Mouse (Mus musculus): Measurements from ENCODE around the gene Coq8b. TPM values are rescaled to one million over a fixed set of nuclear protein-coding genes. Genes with fewer than 3 reads are reported as not detected.
A peak's percentile ranks its signal among the peaks of the same experiment; 100 is the strongest.

The Coq8b gene
- polyA plus RNA-seq, 1 experiment from 2014 or later = 15.1 TPM

DNA sequence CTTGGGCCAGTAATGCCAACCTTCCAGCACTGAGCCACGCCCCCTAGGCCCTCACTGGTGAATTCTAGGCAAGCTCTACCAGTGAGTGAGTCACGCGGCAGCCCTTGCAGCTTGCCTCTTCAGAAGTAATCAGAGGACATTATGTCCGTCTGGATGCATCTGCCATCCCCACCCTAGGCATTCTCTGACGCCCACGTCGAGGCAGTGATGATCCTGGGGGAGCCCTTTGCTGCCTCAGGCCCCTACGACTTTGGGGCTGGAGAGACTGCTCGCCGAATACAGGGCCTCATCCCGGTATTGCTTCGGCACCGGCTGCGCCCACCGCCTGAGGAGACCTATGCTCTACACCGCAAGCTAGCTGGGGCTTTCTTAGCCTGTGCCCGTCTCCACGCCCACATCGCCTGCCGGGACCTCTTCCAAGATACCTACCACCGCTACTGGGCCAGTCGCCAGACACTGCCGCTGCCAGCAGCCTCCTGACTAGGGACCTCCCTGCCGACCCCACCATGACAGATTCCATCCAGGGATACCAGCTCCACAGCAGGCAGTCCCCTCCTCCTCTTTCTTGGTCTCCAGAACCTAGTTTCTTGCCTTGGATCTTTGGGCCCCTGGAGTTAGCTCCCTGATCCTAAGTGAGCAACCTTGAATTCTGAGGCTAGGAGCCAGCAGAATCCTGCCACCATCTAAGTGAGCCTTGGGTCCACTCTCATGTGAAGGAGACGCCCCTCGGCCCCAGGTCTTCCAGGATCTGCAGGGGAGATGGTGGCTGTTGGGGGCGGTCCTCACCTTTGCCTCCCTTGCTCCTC lies 24.4 kb downstream of the Coq8b start:
- Histone ChIP-seq H3K9me3 (ENCODE audit: control insufficient read depth, low read length) (no peaks in the 10 kb centered on the region), H3K36me3 (ENCODE audit: control insufficient read depth, insufficient read depth, low read length) (no peaks in the 10 kb centered on the region), H3K4me2 (ENCODE audit: low read depth, low read length, severe bottlenecking) (peak overlapping the region; percentile 83), H3K4me3 (ENCODE audit: low read depth, low read length) (peak overlapping the region; percentile 8; the same call in 1 of the 2 replicates), H3K27ac (ENCODE audit: low read depth, low read length) (peak overlapping the region; percentile 58), H3K9ac (ENCODE audit: low read length) (peak overlapping the region; percentile 14), H3K27me3 (ENCODE audit: control insufficient read depth, insufficient read depth, low read length) (no peaks in the 10 kb centered on the region), H3K4me1 (replicated peaks; ENCODE audit: control insufficient read depth, insufficient read depth, low read length) (peaks cover 16% of the 10 kb centered on the region; the same call in 1 of the 2 replicates)
- peak; percentile 65 for DNase-seq (ENCODE audit: low spot score)
- ATAC-seq (replicated peaks; ENCODE audit: low FRiP score) = peak; percentile 34
- 15% methylated on average over 27 of the region's 27 CpGs for WGBS

DNA sequence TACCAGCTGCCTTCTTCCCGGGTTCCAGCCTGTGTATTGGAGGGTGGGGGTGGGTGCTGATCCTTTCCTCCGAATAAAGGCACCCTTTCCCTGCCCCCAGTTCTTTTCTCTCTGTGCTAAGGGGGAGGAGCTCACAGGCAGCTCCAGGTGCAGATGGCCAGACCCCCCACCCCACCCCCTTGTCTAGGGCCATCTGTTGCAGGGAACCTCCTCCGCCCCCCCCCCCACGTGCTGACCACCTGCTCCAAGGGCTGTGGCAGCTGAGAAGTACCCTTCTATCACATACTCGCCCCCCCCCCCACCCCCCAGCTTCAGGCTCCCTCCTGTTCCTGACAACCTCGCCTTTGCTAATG lies 25.0 kb downstream of the Coq8b start:
- ATAC-seq (replicated peaks; ENCODE audit: low FRiP score) (no peak; the same call in 1 of the 2 replicates), DNase-seq (ENCODE audit: low spot score) (peak; percentile 81)
- peaks cover 16% of the 10 kb centered on the region; the same call in 1 of the 2 replicates for H3K4me1 ChIP-seq (replicated peaks; ENCODE audit: control insufficient read depth, insufficient read depth, low read length)
- H3K27ac ChIP-seq (ENCODE audit: low read depth, low read length) = peak overlapping the region; percentile 58
- peak overlapping the region; percentile 84; the same call in 1 of the 2 replicates for H3K4me3 ChIP-seq (ENCODE audit: low read depth, low read length)
- peak overlapping the region; percentile 14 for H3K9ac ChIP-seq (ENCODE audit: low read length)
- peak overlapping the region; percentile 83 for H3K4me2 ChIP-seq (ENCODE audit: low read depth, low read length, severe bottlenecking)
- 0% methylated on average over 5 of the region's 6 CpGs for WGBS
- H3K36me3 ChIP-seq (ENCODE audit: control insufficient read depth, insufficient read depth, low read length) = no peaks in the 10 kb centered on the region; the same call in 1 of the 2 replicates
- H3K9me3 ChIP-seq (ENCODE audit: control insufficient read depth, low read length) = no peaks in the 10 kb centered on the region
- no peaks in the 10 kb centered on the region for H3K27me3 ChIP-seq (ENCODE audit: control insufficient read depth, insufficient read depth, low read length)

DNA sequence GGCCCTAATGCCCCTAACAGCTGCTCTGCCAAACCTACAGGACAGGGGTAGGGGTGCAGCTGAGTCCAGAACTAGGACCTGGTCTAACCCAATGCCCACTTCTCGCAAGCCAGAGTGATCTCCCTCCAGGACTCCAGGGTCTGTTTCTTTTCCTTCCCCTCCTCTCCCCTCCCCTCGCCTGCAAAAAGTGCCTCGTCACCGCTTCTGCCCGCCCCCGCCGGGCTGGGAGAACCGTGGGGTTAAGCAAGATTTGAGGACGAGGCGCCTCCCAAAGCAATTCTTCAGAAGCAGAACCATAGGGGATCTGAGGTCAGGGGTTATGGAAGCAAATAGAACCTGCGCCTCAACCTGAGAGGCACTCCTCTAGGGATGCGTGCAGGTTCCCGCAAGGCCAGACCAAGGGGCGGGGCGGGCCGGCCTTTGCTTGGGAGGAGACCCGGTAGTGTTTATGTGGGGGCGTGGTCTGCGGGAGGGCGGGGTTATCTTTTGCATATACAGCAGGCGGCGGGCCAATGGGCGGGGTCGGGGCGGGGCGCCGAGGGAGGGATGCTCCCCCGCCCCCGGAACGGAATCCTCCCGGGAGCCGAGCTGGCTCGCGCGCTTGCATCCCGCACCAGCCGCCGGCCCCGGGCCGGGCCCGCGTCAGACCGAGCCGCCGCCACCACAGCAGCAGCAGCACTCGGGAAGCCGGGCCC lies 25.5 kb downstream of the Coq8b start, which contains the start of gene Numbl:
Gene Numbl, plus strand, starts transcription at position 229 of the 695 bp plus-strand sequence.
- Histone ChIP-seq H3K27ac (ENCODE audit: low read depth, low read length) (peak within 1 kb of the TSS; percentile 76), H3K4me3 (ENCODE audit: low read depth, low read length) (peak within 1 kb of the TSS; percentile 84), H3K4me1 (replicated peaks; ENCODE audit: control insufficient read depth, insufficient read depth, low read length) (peaks cover 16% of the 10 kb centered on the region; the same call in 1 of the 2 replicates), H3K9me3 (ENCODE audit: control insufficient read depth, low read length) (no peaks in the 10 kb centered on the region), H3K9ac (ENCODE audit: low read length) (peak within 1 kb of the TSS; percentile 81), H3K36me3 (ENCODE audit: control insufficient read depth, insufficient read depth, low read length) (no peaks in the 10 kb centered on the region; the same call in 1 of the 2 replicates), H3K27me3 (ENCODE audit: control insufficient read depth, insufficient read depth, low read length) (no peaks in the 10 kb centered on the region), H3K4me2 (ENCODE audit: low read depth, low read length, severe bottlenecking) (peak within 1 kb of the TSS; percentile 83)
- DNase-seq (ENCODE audit: low spot score) (peak; percentile 99), ATAC-seq (replicated peaks; ENCODE audit: low FRiP score) (peak; percentile 87)
- under 1% methylated on average over 34 of the region's 47 CpGs for WGBS

DNA sequence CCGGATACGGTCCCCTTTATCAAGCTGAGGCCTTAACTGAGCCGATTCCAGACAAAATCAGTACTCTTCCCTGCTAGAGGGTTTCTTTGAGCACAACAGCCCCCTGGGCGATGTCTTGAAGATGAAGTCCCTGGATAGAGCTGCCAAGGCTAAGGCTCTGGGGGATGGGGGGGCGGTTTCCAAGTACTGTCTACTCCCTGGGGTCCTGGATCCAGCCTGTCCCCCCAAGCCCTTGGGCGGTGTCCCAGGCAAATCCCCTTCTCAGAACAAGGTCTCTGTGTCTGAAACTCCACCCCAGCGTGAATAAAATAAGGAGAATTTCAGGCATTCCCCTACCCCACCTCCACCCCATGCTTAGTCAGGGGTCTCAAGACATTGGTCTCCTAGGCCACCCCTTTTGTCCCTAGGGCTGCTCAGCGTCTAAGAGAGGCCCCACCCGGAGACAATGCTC lies 26.5 kb downstream of the Coq8b start:
- 2% methylated on average over 9 of the region's 9 CpGs for WGBS
- peak overlapping the region; percentile 81 for H3K9ac ChIP-seq (ENCODE audit: low read length)
- H3K27ac ChIP-seq (ENCODE audit: low read depth, low read length) = peak overlapping the region; percentile 76
- H3K36me3 ChIP-seq (ENCODE audit: control insufficient read depth, insufficient read depth, low read length) = no peaks in the 10 kb centered on the region; the same call in 1 of the 2 replicates
- DNase-seq (ENCODE audit: low spot score) (peak; percentile 63), ATAC-seq (replicated peaks; ENCODE audit: low FRiP score) (peak; percentile 11; the same call in 1 of the 2 replicates)
- peak overlapping the region; percentile 83 for H3K4me2 ChIP-seq (ENCODE audit: low read depth, low read length, severe bottlenecking)
- peaks cover 16% of the 10 kb centered on the region; the same call in 1 of the 2 replicates for H3K4me1 ChIP-seq (replicated peaks; ENCODE audit: control insufficient read depth, insufficient read depth, low read length)
- H3K27me3 ChIP-seq (ENCODE audit: control insufficient read depth, insufficient read depth, low read length) = no peaks in the 10 kb centered on the region
- no peaks in the 10 kb centered on the region for H3K9me3 ChIP-seq (ENCODE audit: control insufficient read depth, low read length)
- H3K4me3 ChIP-seq (ENCODE audit: low read depth, low read length) = peak overlapping the region; percentile 84

DNA sequence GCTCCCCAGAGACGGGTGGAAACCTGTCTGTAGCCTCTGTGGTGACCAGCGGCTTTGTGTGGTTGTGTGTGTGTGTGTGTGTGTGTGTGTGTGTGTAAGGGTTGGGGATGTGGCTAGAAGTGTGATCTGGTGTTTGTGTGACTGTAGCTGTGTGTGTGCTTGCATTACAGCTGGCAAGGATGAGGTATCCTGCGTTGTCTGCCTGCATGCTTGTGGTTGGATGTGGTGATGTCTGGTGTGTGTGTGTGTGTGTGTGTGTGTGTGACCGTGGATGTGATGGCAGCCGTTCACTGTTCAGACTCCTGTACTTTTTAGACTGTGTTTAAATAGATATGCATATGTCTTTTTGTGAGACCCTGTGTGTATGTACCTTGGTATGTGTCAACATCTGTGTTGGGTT lies 26.9 kb downstream of the Coq8b start:
- Histone ChIP-seq H3K4me1 (replicated peaks; ENCODE audit: control insufficient read depth, insufficient read depth, low read length) (peaks cover 16% of the 10 kb centered on the region; the same call in 1 of the 2 replicates), H3K4me2 (ENCODE audit: low read depth, low read length, severe bottlenecking) (peak overlapping the region; percentile 83), H3K27ac (ENCODE audit: low read depth, low read length) (0 out of 2 replicates have a peak overlapping the region, but pooled peaks have one; percentile 76), H3K9me3 (ENCODE audit: control insufficient read depth, low read length) (no peaks in the 10 kb centered on the region), H3K27me3 (ENCODE audit: control insufficient read depth, insufficient read depth, low read length) (no peaks in the 10 kb centered on the region), H3K36me3 (ENCODE audit: control insufficient read depth, insufficient read depth, low read length) (no peaks in the 10 kb centered on the region; the same call in 1 of the 2 replicates), H3K4me3 (ENCODE audit: low read depth, low read length) (peak overlapping the region; percentile 84), H3K9ac (ENCODE audit: low read length) (peak overlapping the region; percentile 81)
- 43% methylated on average over 5 of the region's 5 CpGs for WGBS
- DNase-seq (ENCODE audit: low spot score) (no peak), ATAC-seq (replicated peaks; ENCODE audit: low FRiP score) (no peak)

DNA sequence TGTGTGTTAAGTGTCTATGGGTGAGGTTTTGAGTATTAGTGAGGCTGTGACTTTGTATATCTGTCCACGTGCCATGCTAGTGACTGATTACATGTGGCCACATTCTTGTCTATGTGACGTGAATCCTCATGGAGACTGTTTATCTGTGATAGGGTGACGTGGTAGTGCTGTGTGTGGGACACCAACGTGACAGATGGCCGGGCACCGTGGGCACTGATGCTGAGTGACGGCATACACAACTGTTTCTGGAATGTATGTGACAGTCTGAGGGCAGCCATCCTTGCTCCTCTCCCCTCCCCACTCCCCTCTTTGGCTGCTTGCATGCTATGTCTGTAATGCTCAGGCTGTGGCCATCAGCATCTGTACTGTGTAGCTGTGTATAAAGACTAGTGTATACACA lies 28.0 kb downstream of the Coq8b start:
- no peak overlapping the region; the same call in 1 of the 2 replicates for H3K9ac ChIP-seq (ENCODE audit: low read length)
- no peaks in the 10 kb centered on the region for H3K9me3 ChIP-seq (ENCODE audit: control insufficient read depth, low read length)
- no peak for ATAC-seq (replicated peaks; ENCODE audit: low FRiP score)

DNA sequence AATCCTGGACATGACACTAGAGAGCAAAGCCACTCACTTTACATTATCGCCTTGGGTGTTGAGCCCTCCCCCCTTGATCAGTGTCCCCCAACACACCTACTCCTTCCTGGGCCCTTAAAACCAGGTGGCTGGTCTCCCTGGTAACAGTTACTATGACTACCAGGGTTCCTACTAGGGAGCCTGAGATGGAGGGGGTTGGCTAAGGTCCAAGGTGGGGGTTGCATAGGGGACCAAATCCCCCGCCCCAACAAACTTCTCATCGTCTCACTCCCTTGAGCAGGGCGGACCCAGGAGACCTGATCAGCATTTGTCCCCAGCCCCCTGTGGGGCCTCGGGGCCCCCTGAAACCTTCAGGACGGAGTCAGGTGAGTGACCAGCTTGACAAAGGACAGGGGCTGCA lies 29.1 kb downstream of the Coq8b start:
- H3K9me3 ChIP-seq (ENCODE audit: control insufficient read depth, low read length) = no peaks in the 10 kb centered on the region
- H3K4me3 ChIP-seq (ENCODE audit: low read depth, low read length) = no peak overlapping the region
- no peaks in the 10 kb centered on the region; the same call in 1 of the 2 replicates for H3K36me3 ChIP-seq (ENCODE audit: control insufficient read depth, insufficient read depth, low read length)
- no peak for DNase-seq (ENCODE audit: low spot score)
- WGBS = 81% methylated on average over 6 of the region's 6 CpGs
- peaks cover 12% of the 10 kb centered on the region; the same call in 1 of the 2 replicates for H3K4me1 ChIP-seq (replicated peaks; ENCODE audit: control insufficient read depth, insufficient read depth, low read length)
- no peak overlapping the region for H3K27ac ChIP-seq (ENCODE audit: low read depth, low read length)
- ATAC-seq (replicated peaks; ENCODE audit: low FRiP score) = no peak
- H3K4me2 ChIP-seq (ENCODE audit: low read depth, low read length, severe bottlenecking) = no peak overlapping the region
- no peaks in the 10 kb centered on the region for H3K27me3 ChIP-seq (ENCODE audit: control insufficient read depth, insufficient read depth, low read length)
- H3K9ac ChIP-seq (ENCODE audit: low read length) = no peak overlapping the region

More for the DNA sequence above, 28.0 kb downstream of the Coq8b start:
- Histone ChIP-seq H3K4me2 (ENCODE audit: low read depth, low read length, severe bottlenecking) (no peak overlapping the region; the same call in 1 of the 2 replicates), H3K27ac (ENCODE audit: low read depth, low read length) (no peak overlapping the region), H3K4me1 (replicated peaks; ENCODE audit: control insufficient read depth, insufficient read depth, low read length) (peaks cover 16% of the 10 kb centered on the region; the same call in 1 of the 2 replicates), H3K4me3 (ENCODE audit: low read depth, low read length) (no peak overlapping the region), H3K36me3 (ENCODE audit: control insufficient read depth, insufficient read depth, low read length) (no peaks in the 10 kb centered on the region; the same call in 1 of the 2 replicates), H3K27me3 (ENCODE audit: control insufficient read depth, insufficient read depth, low read length) (no peaks in the 10 kb centered on the region)
- WGBS = 87% methylated on average over 7 of the region's 7 CpGs
- no peak for DNase-seq (ENCODE audit: low spot score)

DNA sequence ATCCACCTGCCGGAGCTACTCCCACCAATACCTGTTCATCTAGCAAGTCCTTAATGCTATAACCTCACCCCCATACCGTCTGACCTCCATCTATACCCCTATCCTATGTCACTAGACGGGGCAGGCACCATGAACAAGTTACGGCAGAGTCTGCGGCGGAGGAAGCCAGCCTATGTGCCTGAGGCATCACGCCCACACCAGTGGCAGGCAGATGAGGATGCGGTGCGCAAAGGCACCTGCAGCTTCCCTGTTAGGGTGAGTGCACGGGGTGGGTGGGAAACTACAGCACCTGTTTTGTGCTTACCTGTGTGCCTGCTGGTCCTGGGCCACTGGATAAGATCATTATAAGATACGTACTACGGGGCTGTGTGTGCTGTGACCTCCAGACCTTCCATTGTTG lies 31.9 kb downstream of the Coq8b start:
- H3K9ac ChIP-seq (ENCODE audit: low read length) = no peak overlapping the region
- peaks cover 6% of the 10 kb centered on the region for H3K36me3 ChIP-seq (ENCODE audit: control insufficient read depth, insufficient read depth, low read length)
- 93% methylated on average over 12 of the region's 12 CpGs for WGBS
- no peak for DNase-seq (ENCODE audit: low spot score)
- ATAC-seq (replicated peaks; ENCODE audit: low FRiP score) = no peak
- H3K4me1 ChIP-seq (replicated peaks; ENCODE audit: control insufficient read depth, insufficient read depth, low read length) = peaks cover 5% of the 10 kb centered on the region; the same call in 1 of the 2 replicates
- no peak overlapping the region for H3K4me3 ChIP-seq (ENCODE audit: low read depth, low read length)
- H3K4me2 ChIP-seq (ENCODE audit: low read depth, low read length, severe bottlenecking) = no peak overlapping the region
- no peaks in the 10 kb centered on the region for H3K27me3 ChIP-seq (ENCODE audit: control insufficient read depth, insufficient read depth, low read length)
- H3K27ac ChIP-seq (ENCODE audit: low read depth, low read length) = no peak overlapping the region
- no peaks in the 10 kb centered on the region for H3K9me3 ChIP-seq (ENCODE audit: control insufficient read depth, low read length)

Measured in forebrain, embryonic 11.5 days (tissue).